Mouse (Mus musculus): ENCODE results near the gene Gng10. TPM values are rescaled to one million over a fixed set of nuclear protein-coding genes. Genes with fewer than 3 reads are reported as not detected.

The Gng10 gene
- polyA plus RNA-seq, 1 experiment from 2014 or later = 89.6 TPM

DNA sequence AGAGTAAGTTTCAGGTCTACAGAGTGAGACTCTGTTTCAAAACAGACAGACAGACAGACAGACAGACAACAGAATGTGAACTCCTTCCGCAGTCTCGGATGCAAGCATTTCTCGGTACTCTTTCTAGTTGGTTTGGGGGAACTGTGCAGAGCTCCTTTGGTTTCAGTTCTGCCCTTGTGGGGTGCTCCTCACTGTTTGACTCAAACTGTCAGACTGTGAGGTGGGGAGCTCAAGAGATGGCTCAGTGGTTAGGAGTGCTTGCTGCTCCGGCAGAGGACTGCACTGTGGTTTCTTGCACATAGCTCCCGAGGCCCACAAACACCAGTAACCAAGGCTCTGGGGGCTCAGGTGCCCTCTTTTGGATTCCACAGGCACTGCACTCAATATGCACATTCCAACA lies 8.2 kb downstream of the Gng10 start:
- no peak overlapping the region for H3K27ac ChIP-seq (ENCODE audit: low read length)
- H3K4me1 ChIP-seq (ENCODE audit: insufficient read depth, low read length) = no peaks in the 10 kb centered on the region
- H3K36me3 ChIP-seq (ENCODE audit: insufficient read depth, low read length) = peaks cover 20% of the 10 kb centered on the region; the same call in 1 of the 2 replicates
- no peak overlapping the region for H3K4me3 ChIP-seq (ENCODE audit: low read length)
- H3K27me3 ChIP-seq (ENCODE audit: insufficient read depth, low read length) = no peaks in the 10 kb centered on the region
- no peak for ATAC-seq (ENCODE audit: low FRiP score, low TSS enrichment)
- 95% methylated on average over 5 of the region's 5 CpGs for whole genome bisulfite sequencing
- no peak overlapping the region for H3K4me2 ChIP-seq (replicated peaks; ENCODE audit: low read depth, low read length)
- H3K9me3 ChIP-seq (ENCODE audit: low read length) = no peaks in the 10 kb centered on the region
- H3K9ac ChIP-seq (replicated peaks; ENCODE audit: low read length) = no peak overlapping the region

DNA sequence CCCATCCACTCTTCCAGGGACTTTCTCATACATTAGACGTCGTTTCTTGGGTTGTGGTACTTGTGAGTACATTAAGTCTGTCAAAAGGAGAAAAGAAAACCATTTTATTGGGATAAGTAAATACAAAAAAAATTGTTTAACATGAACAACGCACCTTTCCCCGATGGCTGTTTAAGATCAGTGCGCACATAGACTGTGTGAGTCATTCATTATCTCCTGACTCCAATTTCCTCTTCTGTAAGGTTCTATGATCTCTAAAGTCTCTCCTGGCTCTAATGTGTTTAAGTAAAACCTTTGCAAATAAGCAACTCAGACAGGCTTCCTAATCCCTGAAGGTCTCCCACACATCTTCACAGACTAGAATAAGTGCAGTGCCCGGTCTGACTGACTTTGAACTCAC lies 9.0 kb downstream of the Gng10 start:
- H3K4me2 ChIP-seq (replicated peaks; ENCODE audit: low read depth, low read length) = no peak overlapping the region
- no peak overlapping the region for H3K27ac ChIP-seq (ENCODE audit: low read length)
- no peaks in the 10 kb centered on the region for H3K27me3 ChIP-seq (ENCODE audit: insufficient read depth, low read length)
- H3K4me1 ChIP-seq (ENCODE audit: insufficient read depth, low read length) = no peaks in the 10 kb centered on the region
- peaks cover 17% of the 10 kb centered on the region; the same call in 1 of the 2 replicates for H3K36me3 ChIP-seq (ENCODE audit: insufficient read depth, low read length)
- no peak overlapping the region for H3K9ac ChIP-seq (replicated peaks; ENCODE audit: low read length)
- ATAC-seq (ENCODE audit: low FRiP score, low TSS enrichment) = no peak
- no peak overlapping the region for H3K4me3 ChIP-seq (ENCODE audit: low read length)
- WGBS = 87% methylated on average over 6 of the region's 6 CpGs
- H3K9me3 ChIP-seq (ENCODE audit: low read length) = no peaks in the 10 kb centered on the region

DNA sequence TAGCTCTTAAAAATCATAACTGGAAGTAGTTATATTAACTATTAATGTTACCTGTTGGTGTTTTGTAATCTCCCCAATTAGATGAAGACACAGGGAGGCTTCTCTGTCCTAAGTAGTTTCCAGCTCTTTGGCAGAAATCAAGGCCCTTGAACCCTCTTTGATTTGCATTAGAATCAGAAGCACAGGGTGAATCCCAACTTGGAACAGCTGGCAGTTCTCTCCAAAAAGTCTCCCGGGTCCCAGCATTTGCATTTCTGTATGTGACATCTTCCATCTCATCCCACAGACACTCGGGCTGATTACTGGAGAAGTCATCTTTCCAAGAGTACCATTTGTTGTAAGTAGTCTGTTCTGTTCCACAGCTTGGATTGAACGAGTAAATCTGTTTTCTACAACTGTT lies 12.3 kb downstream of the Gng10 start:
- no peaks in the 10 kb centered on the region for H3K27me3 ChIP-seq (ENCODE audit: insufficient read depth, low read length)
- WGBS = 40% methylated on average over 3 of the region's 3 CpGs
- 0 out of 2 replicates have a peak, but pooled peaks cover 4% of the 10 kb centered on the region for H3K36me3 ChIP-seq (ENCODE audit: insufficient read depth, low read length)
- no peaks in the 10 kb centered on the region for H3K9me3 ChIP-seq (ENCODE audit: low read length)
- no peak overlapping the region for H3K4me3 ChIP-seq (ENCODE audit: low read length)
- no peaks in the 10 kb centered on the region for H3K4me1 ChIP-seq (ENCODE audit: insufficient read depth, low read length)
- H3K9ac ChIP-seq (replicated peaks; ENCODE audit: low read length) = no peak overlapping the region
- no peak overlapping the region for H3K4me2 ChIP-seq (replicated peaks; ENCODE audit: low read depth, low read length)
- H3K27ac ChIP-seq (ENCODE audit: low read length) = no peak overlapping the region
- no peak for ATAC-seq (ENCODE audit: low FRiP score, low TSS enrichment)

DNA sequence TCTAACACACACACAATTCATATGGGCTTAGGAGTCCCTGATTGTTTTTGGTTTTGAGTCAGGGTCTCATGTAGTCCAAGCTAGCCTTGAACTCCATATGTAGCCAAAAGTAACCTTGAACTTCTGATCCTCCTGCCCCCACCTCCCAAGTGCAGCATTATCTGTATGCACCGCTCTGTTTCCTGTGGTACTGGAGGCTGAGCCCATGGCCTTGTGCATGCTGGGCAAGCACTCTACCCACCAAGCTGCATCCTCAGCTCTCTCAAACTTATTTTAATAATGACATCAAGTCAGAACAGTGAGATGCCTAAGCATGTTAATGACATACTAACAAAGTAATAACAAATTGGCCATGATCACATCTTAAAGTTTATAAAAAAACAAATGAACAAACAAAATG lies 16.2 kb downstream of the Gng10 start:
- 97% methylated on average over 1 of the region's 1 CpGs for WGBS

DNA sequence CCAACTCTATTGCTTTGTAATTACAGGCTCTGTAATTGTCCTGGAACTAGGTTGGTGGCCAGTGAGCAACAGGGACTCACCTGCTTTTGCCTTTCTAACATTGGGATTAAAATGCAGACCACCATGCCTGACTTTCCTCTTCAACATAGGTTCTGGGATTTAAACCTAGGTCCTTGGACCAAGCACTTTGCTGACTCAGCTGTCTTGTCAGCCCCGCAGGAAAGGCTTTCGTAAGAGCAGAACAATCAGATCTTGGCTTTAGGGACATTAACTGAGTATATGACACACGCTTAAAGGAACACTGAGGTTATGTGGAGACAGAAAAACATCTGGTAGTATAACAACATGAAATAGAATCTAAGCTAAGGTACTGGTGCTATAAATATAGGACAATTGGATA lies 23.0 kb downstream of the Gng10 start:
- Histone ChIP-seq H3K4me1 (ENCODE audit: insufficient read depth, low read length) (no peaks in the 10 kb centered on the region), H3K9ac (replicated peaks; ENCODE audit: low read length) (no peak overlapping the region), H3K27me3 (ENCODE audit: insufficient read depth, low read length) (no peaks in the 10 kb centered on the region), H3K9me3 (ENCODE audit: low read length) (no peaks in the 10 kb centered on the region), H3K27ac (ENCODE audit: low read length) (no peak overlapping the region), H3K4me3 (ENCODE audit: low read length) (no peak overlapping the region), H3K36me3 (ENCODE audit: insufficient read depth, low read length) (no peaks in the 10 kb centered on the region), H3K4me2 (replicated peaks; ENCODE audit: low read depth, low read length) (no peak overlapping the region)
- no peak for ATAC-seq (ENCODE audit: low FRiP score, low TSS enrichment)
- 79% methylated on average over 3 of the region's 3 CpGs for WGBS

More for the DNA sequence above, 16.2 kb downstream of the Gng10 start:
- no peak for ATAC-seq (ENCODE audit: low FRiP score, low TSS enrichment)
- Histone ChIP-seq H3K36me3 (ENCODE audit: insufficient read depth, low read length) (no peaks in the 10 kb centered on the region), H3K4me2 (replicated peaks; ENCODE audit: low read depth, low read length) (no peak overlapping the region), H3K27ac (ENCODE audit: low read length) (no peak overlapping the region), H3K27me3 (ENCODE audit: insufficient read depth, low read length) (no peaks in the 10 kb centered on the region), H3K4me3 (ENCODE audit: low read length) (no peak overlapping the region), H3K9ac (replicated peaks; ENCODE audit: low read length) (no peak overlapping the region), H3K4me1 (ENCODE audit: insufficient read depth, low read length) (no peaks in the 10 kb centered on the region), H3K9me3 (ENCODE audit: low read length) (no peaks in the 10 kb centered on the region)

DNA sequence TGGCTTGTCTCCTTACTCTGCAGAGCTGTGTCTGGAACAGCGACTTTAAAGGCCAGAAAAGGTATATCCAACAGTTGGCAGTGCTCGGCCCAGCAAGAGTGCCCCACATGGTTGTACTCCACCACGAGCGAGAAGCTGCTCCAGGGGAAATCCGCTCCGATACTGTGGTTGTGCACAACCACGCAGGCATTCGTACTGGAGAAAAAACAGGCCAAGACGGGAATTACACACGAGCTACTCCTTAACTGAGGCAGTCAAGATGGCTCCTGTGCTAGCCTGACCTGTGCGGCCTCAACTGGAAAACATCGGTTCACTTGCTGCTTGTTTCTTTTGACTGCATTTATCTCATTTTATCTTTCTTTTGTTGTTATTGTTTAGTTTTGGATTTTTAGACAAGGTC lies 27.6 kb downstream of the Gng10 start:
- WGBS = 72% methylated on average over 12 of the region's 12 CpGs
- no peaks in the 10 kb centered on the region for H3K4me1 ChIP-seq (ENCODE audit: insufficient read depth, low read length)
- no peaks in the 10 kb centered on the region for H3K9me3 ChIP-seq (ENCODE audit: low read length)
- no peak for ATAC-seq (ENCODE audit: low FRiP score, low TSS enrichment)
- no peak overlapping the region for H3K4me3 ChIP-seq (ENCODE audit: low read length)
- no peaks in the 10 kb centered on the region for H3K36me3 ChIP-seq (ENCODE audit: insufficient read depth, low read length)
- H3K27me3 ChIP-seq (ENCODE audit: insufficient read depth, low read length) = no peaks in the 10 kb centered on the region
- H3K4me2 ChIP-seq (replicated peaks; ENCODE audit: low read depth, low read length) = no peak overlapping the region
- H3K27ac ChIP-seq (ENCODE audit: low read length) = no peak overlapping the region
- no peak overlapping the region for H3K9ac ChIP-seq (replicated peaks; ENCODE audit: low read length)

DNA sequence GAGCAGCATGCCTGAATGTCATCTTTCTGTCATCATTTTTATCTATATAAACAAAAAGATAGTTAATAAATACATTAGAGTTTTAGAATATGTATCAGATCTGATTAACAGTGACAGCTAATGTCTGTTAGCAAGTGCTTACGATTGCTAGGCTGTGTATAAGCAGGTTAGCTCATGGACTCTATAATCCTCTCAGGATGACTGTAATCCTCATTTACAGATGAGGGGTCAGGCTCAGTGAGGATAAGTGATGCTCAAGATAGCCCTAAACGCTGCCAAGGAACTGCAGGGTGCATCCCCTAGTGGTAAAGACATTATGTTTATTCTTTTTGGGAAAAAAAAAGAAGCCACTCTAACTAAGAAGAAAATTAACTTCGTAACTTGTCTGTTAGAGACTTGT lies 34.4 kb downstream of the Gng10 start:
- H3K27ac ChIP-seq (ENCODE audit: low read length) = no peak overlapping the region
- H3K4me2 ChIP-seq (replicated peaks; ENCODE audit: low read depth, low read length) = no peak overlapping the region
- H3K36me3 ChIP-seq (ENCODE audit: insufficient read depth, low read length) = no peaks in the 10 kb centered on the region
- ATAC-seq (ENCODE audit: low FRiP score, low TSS enrichment) = no peak
- H3K4me1 ChIP-seq (ENCODE audit: insufficient read depth, low read length) = no peaks in the 10 kb centered on the region
- no peaks in the 10 kb centered on the region for H3K27me3 ChIP-seq (ENCODE audit: insufficient read depth, low read length)
- WGBS = 60% methylated on average over 3 of the region's 3 CpGs
- no peaks in the 10 kb centered on the region for H3K9me3 ChIP-seq (ENCODE audit: low read length)
- H3K9ac ChIP-seq (replicated peaks; ENCODE audit: low read length) = no peak overlapping the region
- H3K4me3 ChIP-seq (ENCODE audit: low read length) = no peak overlapping the region

DNA sequence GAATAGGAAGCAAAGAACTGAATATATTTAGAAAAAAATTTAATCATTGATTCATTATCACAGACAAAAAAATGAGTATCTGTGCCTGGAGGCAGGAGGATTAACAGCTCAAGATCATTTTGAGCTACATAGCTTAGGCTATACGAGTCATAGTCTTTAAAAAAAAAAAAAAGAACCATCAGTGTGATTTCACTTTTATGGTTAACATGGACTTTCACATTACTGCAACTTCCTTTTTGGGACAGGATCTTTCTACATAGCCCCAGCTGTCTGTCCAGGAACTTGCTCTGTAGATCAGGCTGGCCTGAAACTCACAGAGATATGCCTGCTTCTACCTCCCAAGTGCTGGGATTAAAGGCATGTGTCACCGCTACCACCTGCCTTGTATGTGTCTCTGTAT lies 48.5 kb downstream of the Gng10 start:
- H3K36me3 ChIP-seq (ENCODE audit: insufficient read depth, low read length) = no peaks in the 10 kb centered on the region
- H3K4me1 ChIP-seq (ENCODE audit: insufficient read depth, low read length) = no peaks in the 10 kb centered on the region
- no peaks in the 10 kb centered on the region for H3K9me3 ChIP-seq (ENCODE audit: low read length)
- H3K9ac ChIP-seq (replicated peaks; ENCODE audit: low read length) = no peak overlapping the region
- ATAC-seq (ENCODE audit: low FRiP score, low TSS enrichment) = no peak
- no peak overlapping the region for H3K4me3 ChIP-seq (ENCODE audit: low read length)
- H3K27me3 ChIP-seq (ENCODE audit: insufficient read depth, low read length) = no peaks in the 10 kb centered on the region
- 82% methylated on average over 2 of the region's 2 CpGs for WGBS
- H3K4me2 ChIP-seq (replicated peaks; ENCODE audit: low read depth, low read length) = no peak overlapping the region
- no peak overlapping the region for H3K27ac ChIP-seq (ENCODE audit: low read length)

DNA sequence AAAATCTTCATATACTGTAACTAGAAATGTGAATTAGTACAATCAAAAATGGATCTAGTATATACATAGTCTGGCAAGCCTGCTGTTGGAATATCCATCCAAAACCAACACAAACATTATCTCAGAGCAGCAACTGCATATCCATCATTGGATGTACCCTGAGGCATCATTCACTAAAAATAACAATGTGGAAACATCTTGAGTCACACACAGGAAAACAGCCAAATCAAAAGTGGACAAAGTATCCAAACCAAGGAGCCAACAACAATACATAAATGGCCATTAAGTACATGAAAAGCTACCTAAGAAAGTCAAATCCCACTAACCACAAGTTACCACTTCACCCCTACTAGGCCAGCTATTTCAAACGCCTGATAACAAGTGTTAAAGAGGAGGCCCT lies 54.5 kb downstream of the Gng10 start:
- no peak overlapping the region for H3K4me2 ChIP-seq (replicated peaks; ENCODE audit: low read depth, low read length)
- H3K4me3 ChIP-seq (ENCODE audit: low read length) = no peak overlapping the region
- no peak for ATAC-seq (ENCODE audit: low FRiP score, low TSS enrichment)
- H3K9me3 ChIP-seq (ENCODE audit: low read length) = no peaks in the 10 kb centered on the region
- no peaks in the 10 kb centered on the region for H3K27me3 ChIP-seq (ENCODE audit: insufficient read depth, low read length)
- H3K9ac ChIP-seq (replicated peaks; ENCODE audit: low read length) = no peak overlapping the region
- WGBS = 64% methylated on average over 1 of the region's 1 CpGs
- no peaks in the 10 kb centered on the region for H3K36me3 ChIP-seq (ENCODE audit: insufficient read depth, low read length)
- H3K27ac ChIP-seq (ENCODE audit: low read length) = no peak overlapping the region
- no peaks in the 10 kb centered on the region for H3K4me1 ChIP-seq (ENCODE audit: insufficient read depth, low read length)
